Mouse (Mus musculus) limb, embryonic 13.5 days (tissue): ENCODE data around the gene Kptn. TPM values are rescaled to one million over a fixed set of nuclear protein-coding genes. Genes with fewer than 3 reads are reported as not detected.

Experiments
- ATAC-seq: fragments of 200-750 bp; cut with Nextera tagmentation; 2 replicates; pipeline ENCODE4 v1.8.0; 2017; ENCODE audit warnings: low read depth, moderate number of reproducible peaks, moderate TSS enrichment; ENCODE audit not compliant: low FRiP score
- H3K27ac ChIP-seq: fragments of 300-500 bp; sonication (generic); 2 replicates; pipeline ENCODE4 v1.5.1; 2015; ENCODE audit warnings: inconsistent platforms, mild to moderate bottlenecking, moderate library complexity
- H3K27me3 ChIP-seq: fragments of 300-500 bp; sonication (generic); 2 replicates; pipeline ENCODE4 v1.6.1; 2015; ENCODE audit warnings: mild to moderate bottlenecking, inconsistent platforms
- H3K36me3 ChIP-seq: fragments of 300-500 bp; sonication (generic); 2 replicates; pipeline ENCODE4 v1.6.1; 2015; ENCODE audit warnings: inconsistent platforms, mild to moderate bottlenecking, moderate library complexity
- H3K4me1 ChIP-seq: fragments of 300-500 bp; sonication (generic); 2 replicates; pipeline ENCODE4 v1.6.1; 2015; ENCODE audit warnings: inconsistent platforms
- H3K4me2 ChIP-seq: fragments of 300-500 bp; sonication (generic); replicated peaks from 2 replicates; pipeline ENCODE4 v1.6.1; 2015; ENCODE audit warnings: inconsistent platforms, mild to moderate bottlenecking, moderate library complexity
- H3K4me3 ChIP-seq: fragments of 300-500 bp; sonication (generic); 2 replicates; pipeline ENCODE4 v1.5.1; 2015; ENCODE audit warnings: moderate library complexity, mild to moderate bottlenecking, inconsistent platforms
- H3K9ac ChIP-seq: fragments of 300-500 bp; sonication (generic); 2 replicates; pipeline ENCODE4 v1.6.1; 2015; ENCODE audit warnings: mild to moderate bottlenecking, inconsistent platforms
- H3K9me3 ChIP-seq: fragments of 300-500 bp; sonication (generic); 2 replicates; pipeline ENCODE4 v1.6.1; 2016; ENCODE audit warnings: inconsistent platforms
- WGBS: fragments of 180-500 bp; shearing (Covaris S2); methylation state at CpG from one replicate; pipeline ENCODE4 v1.1.7; 2015; 5-methylcytosine and 5-hydroxymethylcytosine counted together
- polyA plus RNA-seq: library from polyadenylated mRNA; unstranded; fragments of >200 nt; fragmentation: Nextera tagmentation; extraction: Ambion mirVana; gene quantifications from 2 replicates; pipeline ENCODE4 v1.2.1, GENCODE M21; 2015

Kptn gene
- polyA plus RNA-seq, 1 experiment from 2014 or later, result 40.5 TPM

- Histone ChIP-seq H3K27me3 (peaks cover 68% of the 10 kb centered on the region), H3K9ac (no peak overlapping the region), H3K4me1 (peaks cover 15% of the 10 kb centered on the region), H3K9me3 (0 out of 2 replicates have a peak, but pooled peaks cover 3% of the 10 kb centered on the region), H3K36me3 (no peaks in the 10 kb centered on the region), H3K27ac (no peak overlapping the region), H3K4me3 (no peak overlapping the region), H3K4me2 (no peak overlapping the region)
- ATAC-seq, result no peak
- WGBS, result 9% methylated on average over 5 of the region's 5 CpGs
These were observed 53.5 kb downstream of the Kptn start for GRCm38 (mm10) chr7:16173146-16173545.

GRCm38 (mm10) chr7:16174597-16175541, 55.2 kb downstream of the Kptn start, which contains the start of gene Meis3:
Gene Meis3 (plus strand): TSS chr7:16175090.
- peak; percentile 83 for ATAC-seq
- H3K4me1 ChIP-seq, result peaks cover 15% of the 10 kb centered on the region
- peak within 1 kb of the TSS; percentile 73 for H3K9ac ChIP-seq
- no peaks in the 10 kb centered on the region for H3K9me3 ChIP-seq
- WGBS, result under 1% methylated on average over 42 of the region's 42 CpGs
- peak within 1 kb of the TSS; percentile 79 for H3K4me2 ChIP-seq
- no peaks in the 10 kb centered on the region for H3K36me3 ChIP-seq
- peaks cover 68% of the 10 kb centered on the region for H3K27me3 ChIP-seq
- H3K4me3 ChIP-seq, result peak within 1 kb of the TSS; percentile 52
- H3K27ac ChIP-seq, result no peak within 1 kb of the TSS

GRCm38 (mm10) chr7:16175542-16175931, 55.8 kb downstream of the Kptn start:
- H3K9ac ChIP-seq, result peak overlapping the region; percentile 73
- peaks cover 15% of the 10 kb centered on the region for H3K4me1 ChIP-seq
- H3K4me3 ChIP-seq, result peak overlapping the region; percentile 52
- H3K27me3 ChIP-seq, result peaks cover 68% of the 10 kb centered on the region
- no peaks in the 10 kb centered on the region for H3K36me3 ChIP-seq
- H3K27ac ChIP-seq, result no peak overlapping the region
- no peaks in the 10 kb centered on the region for H3K9me3 ChIP-seq
- under 1% methylated on average over 10 of the region's 10 CpGs for WGBS
- no peak for ATAC-seq
- H3K4me2 ChIP-seq, result peak overlapping the region; percentile 79

Other genes starting within 250 kb of the Kptn start
- gene Crx, start 239.9 kb upstream of the Kptn start, polyA plus RNA-seq, result not detected in 2 replicates
- gene Crxos, start 237.3 kb upstream of the Kptn start, polyA plus RNA-seq, result not detected in 2 replicates
- 943 and 963 TPM in 2 replicates for gene Selenow, start 197.5 kb upstream of the Kptn start, polyA plus RNA-seq
- 184 and 201 TPM in 2 replicates for gene Nop53, start 173.8 kb upstream of the Kptn start, polyA plus RNA-seq
- 25.3 and 29.9 TPM in 2 replicates for gene Ehd2, start 152.3 kb upstream of the Kptn start, polyA plus RNA-seq
- gene Bicra, start 72.0 kb upstream of the Kptn start, polyA plus RNA-seq, result 8.6 and 8.7 TPM in 2 replicates
- 0.04 and 0.08 TPM in 2 replicates for gene Zfp541, start 58.1 kb upstream of the Kptn start, polyA plus RNA-seq
- 232 and 245 TPM in 2 replicates for gene Napa, start 21.4 kb upstream of the Kptn start, polyA plus RNA-seq
- 0.14 and 0.28 TPM in 2 replicates for gene Slc8a2, start 9.9 kb downstream of the Kptn start, polyA plus RNA-seq
- gene Meis3, start 55.2 kb downstream of the Kptn start, polyA plus RNA-seq, result 14.2 and 15.6 TPM in 2 replicates
- 13.1 and 14.5 TPM in 2 replicates for gene Dhx34, start 102.1 kb downstream of the Kptn start, polyA plus RNA-seq
- gene C5ar2, start 124.3 kb downstream of the Kptn start, polyA plus RNA-seq, result 0.09 and 0.10 TPM in 2 replicates
- 1.9 and 2.4 TPM in 2 replicates for gene C5ar1, start 139.6 kb downstream of the Kptn start, polyA plus RNA-seq
- 19.0 and 19.9 TPM in 2 replicates for gene Inafm1, start 153.7 kb downstream of the Kptn start, polyA plus RNA-seq
- 26.1 and 29.2 TPM in 2 replicates for gene Ccdc9, start 166.9 kb downstream of the Kptn start, polyA plus RNA-seq
- 5.0 and 5.1 TPM in 2 replicates for gene Bbc3, start 188.5 kb downstream of the Kptn start, polyA plus RNA-seq